Mouse (Mus musculus): ENCODE results near the gene Pex6. TPM values are rescaled to one million over a fixed set of nuclear protein-coding genes. Genes with fewer than 3 reads are reported as not detected.

The Pex6 gene
- polyA plus RNA-seq, 1 experiment from 2014 or later = 28.7 TPM

GRCm38 (mm10) chr17:46703971-46704886, 7.0 kb upstream of the Pex6 start:
- 4% methylated on average over 38 of the region's 41 CpGs for WGBS
- Histone ChIP-seq H3K27ac (peak overlapping the region; percentile 87), H3K36me3 (replicated peaks) (peaks cover 10% of the 10 kb centered on the region), H3K9me3 (no peaks in the 10 kb centered on the region), H3K4me3 (replicated peaks) (peak overlapping the region; percentile 78), H3K9ac (peak overlapping the region; percentile 89), H3K4me2 (peak overlapping the region; percentile 70), H3K4me1 (peaks cover 39% of the 10 kb centered on the region), H3K27me3 (no peaks in the 10 kb centered on the region)
- peak; percentile 80 for ATAC-seq (ENCODE audit: low FRiP score)

- Histone ChIP-seq H3K4me1 (peaks cover 39% of the 10 kb centered on the region), H3K27ac (peak within 1 kb of the TSS; percentile 93), H3K36me3 (replicated peaks) (0 out of 2 replicates have a peak, but pooled peaks cover 3% of the 10 kb centered on the region), H3K4me3 (replicated peaks) (peak within 1 kb of the TSS; percentile 78), H3K9me3 (no peaks in the 10 kb centered on the region), H3K27me3 (no peaks in the 10 kb centered on the region), H3K4me2 (peak within 1 kb of the TSS; percentile 70), H3K9ac (peak within 1 kb of the TSS; percentile 89)
- WGBS = 2% methylated on average over 48 of the region's 48 CpGs
- ATAC-seq (ENCODE audit: low FRiP score) = peak; percentile 97
Observed at GRCm38 (mm10) chr17:46704887-46705835, 6.1 kb upstream of the Pex6 start, which contains the start of gene Ppp2r5d. TSS of gene Ppp2r5d (minus strand) at chr17:46705111.

- no peaks in the 10 kb centered on the region for H3K27me3 ChIP-seq
- H3K4me1 ChIP-seq = peaks cover 34% of the 10 kb centered on the region
- peak overlapping the region; percentile 11; the same call in 1 of the 2 replicates for H3K4me2 ChIP-seq
- H3K9ac ChIP-seq = no peak overlapping the region
- ATAC-seq (ENCODE audit: low FRiP score) = no peak
- WGBS = 92% methylated on average over 14 of the region's 14 CpGs
- H3K9me3 ChIP-seq = no peaks in the 10 kb centered on the region
- no peak overlapping the region for H3K27ac ChIP-seq
- no peak overlapping the region for H3K4me3 ChIP-seq (replicated peaks)
- H3K36me3 ChIP-seq (replicated peaks) = no peaks in the 10 kb centered on the region
Observed at GRCm38 (mm10) chr17:46706375-46707089, 4.7 kb upstream of the Pex6 start.

DNA sequence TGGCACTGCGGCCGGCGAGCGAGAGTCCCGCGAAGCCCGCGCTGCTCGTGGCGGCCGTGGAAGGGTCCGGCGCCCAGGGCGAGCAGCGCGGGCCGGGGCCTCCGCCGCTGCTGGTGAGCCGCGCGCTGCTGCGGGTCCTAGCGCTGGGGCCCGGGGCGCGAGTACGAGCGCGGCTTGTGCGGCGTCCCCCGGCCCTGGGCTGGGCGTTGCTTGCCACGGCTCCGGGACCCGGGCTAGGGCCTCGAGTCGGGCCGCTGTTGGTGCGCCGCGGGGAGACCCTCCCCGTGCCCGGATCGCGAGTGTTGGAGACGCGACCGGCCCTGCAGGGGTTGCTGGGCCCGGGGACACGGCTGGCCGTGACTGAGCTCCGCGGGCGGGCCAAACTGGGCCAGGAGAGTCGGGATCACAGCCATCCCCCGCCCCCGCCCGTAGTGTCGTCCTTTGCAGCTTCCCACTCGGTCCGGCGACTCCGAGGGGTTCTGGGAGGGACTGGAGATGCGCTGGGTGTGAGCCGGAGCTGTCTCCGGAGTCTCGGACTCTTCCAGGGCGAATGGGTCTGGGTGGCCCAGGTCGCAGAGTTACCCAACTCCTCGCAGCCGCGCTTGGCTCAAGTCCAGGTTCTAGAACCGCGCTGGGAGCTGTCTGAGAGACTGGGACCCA, 479 bp downstream of the Pex6 start:
- no peaks in the 10 kb centered on the region for H3K9me3 ChIP-seq
- ATAC-seq (ENCODE audit: low FRiP score) = no peak; the same call in none of the 2 replicates
- peak overlapping the region; percentile 60 for H3K27ac ChIP-seq
- peaks cover 28% of the 10 kb centered on the region for H3K36me3 ChIP-seq (replicated peaks)
- no peaks in the 10 kb centered on the region for H3K27me3 ChIP-seq
- H3K4me2 ChIP-seq = peak overlapping the region; percentile 100
- peaks cover 16% of the 10 kb centered on the region for H3K4me1 ChIP-seq
- 1% methylated on average over 52 of the region's 76 CpGs for WGBS
- peak overlapping the region; percentile 91 for H3K9ac ChIP-seq
- peak overlapping the region; percentile 100 for H3K4me3 ChIP-seq (replicated peaks)

DNA sequence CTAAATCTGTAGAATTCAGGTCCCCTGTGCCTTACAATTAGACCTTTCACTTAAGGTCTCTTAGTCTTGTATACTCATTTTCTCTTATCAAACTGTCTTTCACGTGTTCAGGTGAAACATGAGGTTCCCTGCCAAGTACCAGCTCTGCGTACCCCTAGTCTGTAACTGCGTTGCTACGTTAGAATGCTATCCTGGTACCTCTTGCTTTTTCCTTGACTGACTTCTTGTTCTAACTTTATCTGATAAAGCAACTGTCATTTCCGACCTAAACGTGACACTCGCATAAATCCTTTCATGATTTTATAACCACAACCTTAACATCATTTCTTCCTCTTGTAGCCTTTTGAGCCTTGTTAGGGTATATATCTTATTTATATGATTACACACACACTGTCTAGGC, 1.2 kb downstream of the Pex6 start:
- no peaks in the 10 kb centered on the region for H3K9me3 ChIP-seq
- H3K4me3 ChIP-seq (replicated peaks) = peak overlapping the region; percentile 100
- peaks cover 33% of the 10 kb centered on the region for H3K36me3 ChIP-seq (replicated peaks)
- peak overlapping the region; percentile 91; the same call in 1 of the 2 replicates for H3K9ac ChIP-seq
- no peak overlapping the region for H3K27ac ChIP-seq
- WGBS = 80% methylated on average over 7 of the region's 7 CpGs
- peak overlapping the region; percentile 100 for H3K4me2 ChIP-seq
- no peak for ATAC-seq (ENCODE audit: low FRiP score)
- peaks cover 16% of the 10 kb centered on the region for H3K4me1 ChIP-seq
- H3K27me3 ChIP-seq = no peaks in the 10 kb centered on the region

DNA sequence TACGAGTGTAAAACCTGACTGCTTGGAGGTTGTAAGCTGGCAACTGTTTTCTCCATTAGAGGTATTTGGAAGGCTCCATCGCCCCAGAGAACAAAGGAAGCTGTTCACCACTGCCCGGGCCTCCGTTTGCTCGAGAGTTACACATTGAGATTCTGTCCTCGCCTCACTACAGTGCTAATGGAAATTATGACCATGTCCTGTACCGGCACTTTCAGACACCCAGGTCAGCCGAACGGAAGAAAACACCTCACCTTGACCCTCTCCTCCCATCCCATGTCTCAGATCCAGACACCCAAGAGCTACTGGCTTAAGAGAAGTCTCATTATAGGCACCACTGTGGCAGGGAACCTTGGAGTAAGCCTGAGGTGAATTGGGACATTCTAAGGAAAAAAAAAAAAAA, 2.6 kb downstream of the Pex6 start:
- Histone ChIP-seq H3K27ac (no peak overlapping the region), H3K27me3 (no peaks in the 10 kb centered on the region), H3K4me1 (peaks cover 16% of the 10 kb centered on the region), H3K9ac (no peak overlapping the region), H3K9me3 (no peaks in the 10 kb centered on the region), H3K36me3 (replicated peaks) (peaks cover 33% of the 10 kb centered on the region), H3K4me3 (replicated peaks) (no peak overlapping the region), H3K4me2 (no peak overlapping the region)
- 90% methylated on average over 9 of the region's 9 CpGs for WGBS
- ATAC-seq (ENCODE audit: low FRiP score) = no peak

- peaks cover 16% of the 10 kb centered on the region for H3K4me1 ChIP-seq
- no peak overlapping the region for H3K9ac ChIP-seq
- no peak for ATAC-seq (ENCODE audit: low FRiP score)
- H3K4me3 ChIP-seq (replicated peaks) = no peak overlapping the region
- 89% methylated on average over 11 of the region's 11 CpGs for WGBS
- no peak overlapping the region for H3K27ac ChIP-seq
- H3K4me2 ChIP-seq = no peak overlapping the region
- no peaks in the 10 kb centered on the region for H3K27me3 ChIP-seq
- H3K9me3 ChIP-seq = no peaks in the 10 kb centered on the region
- peaks cover 33% of the 10 kb centered on the region for H3K36me3 ChIP-seq (replicated peaks)
Observed at GRCm38 (mm10) chr17:46714756-46715481, 3.7 kb downstream of the Pex6 start.

DNA sequence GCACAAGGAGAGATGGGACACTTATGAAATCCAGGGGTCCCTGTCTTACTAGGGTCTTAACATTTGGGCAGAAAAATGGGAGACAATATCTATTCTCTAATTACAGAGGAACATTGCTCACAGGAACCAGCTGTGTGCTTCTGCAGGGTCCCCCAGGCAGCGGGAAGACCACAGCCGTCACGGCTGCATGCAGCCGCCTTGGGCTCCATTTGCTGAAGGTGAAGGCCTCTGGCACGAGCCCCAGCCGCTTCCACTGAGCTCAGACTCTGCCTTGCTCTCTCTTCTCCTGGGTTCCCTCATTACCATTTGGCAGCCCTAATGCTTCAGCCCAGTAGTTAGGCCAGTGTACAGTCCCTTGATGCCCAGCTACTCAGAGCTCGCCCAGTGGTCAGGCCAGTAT, 9.8 kb downstream of the Pex6 start:
- Histone ChIP-seq H3K36me3 (replicated peaks) (peaks cover 39% of the 10 kb centered on the region), H3K9ac (peak overlapping the region; percentile 21; the same call in 1 of the 2 replicates), H3K9me3 (no peaks in the 10 kb centered on the region), H3K27ac (no peak overlapping the region), H3K4me2 (no peak overlapping the region), H3K4me1 (no peaks in the 10 kb centered on the region), H3K27me3 (no peaks in the 10 kb centered on the region), H3K4me3 (replicated peaks) (no peak overlapping the region)
- WGBS = 95% methylated on average over 7 of the region's 7 CpGs
- ATAC-seq (ENCODE audit: low FRiP score) = no peak

- no peak overlapping the region for H3K4me3 ChIP-seq (replicated peaks)
- WGBS = 81% methylated on average over 20 of the region's 20 CpGs
- no peak for ATAC-seq (ENCODE audit: low FRiP score)
- H3K9ac ChIP-seq = no peak overlapping the region
- H3K27me3 ChIP-seq = peaks cover 18% of the 10 kb centered on the region
- no peak overlapping the region for H3K4me2 ChIP-seq
- no peaks in the 10 kb centered on the region for H3K9me3 ChIP-seq
- H3K36me3 ChIP-seq (replicated peaks) = peaks cover 28% of the 10 kb centered on the region
- no peak overlapping the region for H3K27ac ChIP-seq
- no peaks in the 10 kb centered on the region for H3K4me1 ChIP-seq
Observed at GRCm38 (mm10) chr17:46724477-46725084, 13.3 kb downstream of the Pex6 start.

GRCm38 (mm10) chr17:46725273-46725672, 14.0 kb downstream of the Pex6 start:
- Histone ChIP-seq H3K4me1 (no peaks in the 10 kb centered on the region), H3K9me3 (no peaks in the 10 kb centered on the region), H3K9ac (no peak overlapping the region), H3K36me3 (replicated peaks) (peaks cover 27% of the 10 kb centered on the region), H3K27me3 (peaks cover 21% of the 10 kb centered on the region), H3K27ac (no peak overlapping the region), H3K4me3 (replicated peaks) (no peak overlapping the region), H3K4me2 (no peak overlapping the region)
- WGBS = 36% methylated on average over 9 of the region's 9 CpGs
- ATAC-seq (ENCODE audit: low FRiP score) = no peak

Measured in forebrain, embryonic 12.5 days (tissue).